Mouse (Mus musculus): Measurements from ENCODE around the gene Olfr986. TPM values are rescaled to one million over a fixed set of nuclear protein-coding genes. Genes with fewer than 3 reads are reported as not detected.

The Olfr986 gene
- polyA plus RNA-seq, 1 experiment from 2014 or later: not detected

GRCm38 (mm10) chr9:40216651-40217050 lies 35.9 kb downstream of the Olfr986 start:
- H3K79me2 ChIP-seq (ENCODE audit: inconsistent target): no peaks in the 10 kb centered on the region
- WGBS (ENCODE audit: missing documents): 87% methylated on average over 3 of the region's 4 CpGs
- no peak overlapping the region for H3K4me3 ChIP-seq (ENCODE audit: inconsistent target)
- H3K27ac ChIP-seq: no peak overlapping the region
- H3K36me3 ChIP-seq (ENCODE audit: inconsistent target): peaks cover 4% of the 10 kb centered on the region

GRCm38 (mm10) chr9:40224289-40224688 lies 43.6 kb downstream of the Olfr986 start:
- 75% methylated on average over 4 of the region's 4 CpGs for WGBS (ENCODE audit: missing documents)

GRCm38 (mm10) chr9:40227874-40228789 lies 47.4 kb downstream of the Olfr986 start:
- Histone ChIP-seq H3K36me3 (ENCODE audit: inconsistent target) (no peaks in the 10 kb centered on the region), H3K4me3 (ENCODE audit: inconsistent target) (no peak overlapping the region), H3K79me2 (ENCODE audit: inconsistent target) (no peaks in the 10 kb centered on the region), H3K27ac (no peak overlapping the region)
- WGBS (ENCODE audit: missing documents): 56% methylated on average over 10 of the region's 10 CpGs

More at GRCm38 (mm10) chr9:40224289-40224688, 43.6 kb downstream of the Olfr986 start:
- Histone ChIP-seq H3K27ac (no peak overlapping the region), H3K36me3 (ENCODE audit: inconsistent target) (no peaks in the 10 kb centered on the region), H3K79me2 (ENCODE audit: inconsistent target) (no peaks in the 10 kb centered on the region), H3K4me3 (ENCODE audit: inconsistent target) (no peak overlapping the region)

- Histone ChIP-seq H3K4me3 (ENCODE audit: inconsistent target) (no peak overlapping the region), H3K79me2 (ENCODE audit: inconsistent target) (no peaks in the 10 kb centered on the region), H3K36me3 (ENCODE audit: inconsistent target) (no peaks in the 10 kb centered on the region), H3K27ac (no peak overlapping the region)
- WGBS (ENCODE audit: missing documents): 15% methylated on average over 6 of the region's 6 CpGs
Observed at GRCm38 (mm10) chr9:40228804-40229331, 48.1 kb downstream of the Olfr986 start.

- H3K36me3 ChIP-seq (ENCODE audit: inconsistent target): no peaks in the 10 kb centered on the region
- no peak overlapping the region for H3K4me3 ChIP-seq (ENCODE audit: inconsistent target)
- no peaks in the 10 kb centered on the region for H3K79me2 ChIP-seq (ENCODE audit: inconsistent target)
- WGBS (ENCODE audit: missing documents): 98% methylated on average over 5 of the region's 5 CpGs
- no peak overlapping the region for H3K27ac ChIP-seq
Observed at GRCm38 (mm10) chr9:40229479-40229878, 48.8 kb downstream of the Olfr986 start.

- Histone ChIP-seq H3K4me3 (ENCODE audit: inconsistent target) (no peak overlapping the region), H3K79me2 (ENCODE audit: inconsistent target) (no peaks in the 10 kb centered on the region), H3K27ac (no peak overlapping the region), H3K36me3 (ENCODE audit: inconsistent target) (no peaks in the 10 kb centered on the region)
- WGBS (ENCODE audit: missing documents): 93% methylated on average over 3 of the region's 3 CpGs
Observed at GRCm38 (mm10) chr9:40231019-40231418, 50.3 kb downstream of the Olfr986 start.

GRCm38 (mm10) chr9:40234233-40235072 lies 53.7 kb downstream of the Olfr986 start:
- WGBS (ENCODE audit: missing documents): 82% methylated on average over 10 of the region's 10 CpGs
- no peaks in the 10 kb centered on the region for H3K79me2 ChIP-seq (ENCODE audit: inconsistent target)
- H3K27ac ChIP-seq: no peak overlapping the region
- no peaks in the 10 kb centered on the region for H3K36me3 ChIP-seq (ENCODE audit: inconsistent target)
- H3K4me3 ChIP-seq (ENCODE audit: inconsistent target): no peak overlapping the region

- 93% methylated on average over 7 of the region's 7 CpGs for WGBS (ENCODE audit: missing documents)
- no peaks in the 10 kb centered on the region for H3K79me2 ChIP-seq (ENCODE audit: inconsistent target)
- H3K27ac ChIP-seq: no peak overlapping the region
- H3K36me3 ChIP-seq (ENCODE audit: inconsistent target): no peaks in the 10 kb centered on the region
- no peak overlapping the region for H3K4me3 ChIP-seq (ENCODE audit: inconsistent target)
Observed at GRCm38 (mm10) chr9:40235220-40235619, 54.5 kb downstream of the Olfr986 start.

Other genes with a start within 250 kb of the Olfr986 start
- not detected in 3 replicates for gene Olfr974, start 243.4 kb upstream of the Olfr986 start, polyA plus RNA-seq (2018)
- gene Olfr975, start 228.9 kb upstream of the Olfr986 start, polyA plus RNA-seq (2018): not detected in 3 replicates
- not detected in 3 replicates for gene Olfr976, start 219.8 kb upstream of the Olfr986 start, polyA plus RNA-seq (2018)
- gene Olfr978, start 188.8 kb upstream of the Olfr986 start, polyA plus RNA-seq (2018): not detected in 3 replicates
- not detected in 3 replicates for gene Olfr979, start 177.5 kb upstream of the Olfr986 start, polyA plus RNA-seq (2018)
- not detected in 3 replicates for gene Olfr980, start 171.3 kb upstream of the Olfr986 start, polyA plus RNA-seq (2018)
- gene Olfr981, start 159.5 kb upstream of the Olfr986 start, polyA plus RNA-seq (2018): not detected in 3 replicates
- gene Olfr982, start 107.1 kb upstream of the Olfr986 start, polyA plus RNA-seq (2018): not detected in 3 replicates
- not detected in 3 replicates for gene Olfr983, start 87.3 kb upstream of the Olfr986 start, polyA plus RNA-seq (2018)
- gene Olfr984, start 66.7 kb upstream of the Olfr986 start, polyA plus RNA-seq (2018): not detected in 3 replicates
- gene Olfr985, start 50.7 kb upstream of the Olfr986 start, polyA plus RNA-seq (2018): not detected in 3 replicates
- gene Tmem225, start 32.8 kb upstream of the Olfr986 start, polyA plus RNA-seq (2018): not detected in 3 replicates
- 3.4 to 4.8 TPM (median 4.1 TPM) in 3 replicates for gene Zfp202, start 11.4 kb downstream of the Olfr986 start, polyA plus RNA-seq (2018)
- 2.1 to 5.9 TPM (median 5.8 TPM) in 3 replicates for gene Scn3b, start 88.3 kb downstream of the Olfr986 start, polyA plus RNA-seq (2018)